Mouse (Mus musculus): ENCODE results near the gene Ptbp2. TPM values are rescaled to one million over a fixed set of nuclear protein-coding genes. Genes with fewer than 3 reads are reported as not detected.

Ptbp2 gene
- polyA plus RNA-seq (2012; rRNA removed): 16.7 and 18.8 TPM in 2 replicates

GRCm38 (mm10) chr3:119784366-119784765 lies at the start of gene Ptbp2:
Gene Ptbp2 (minus strand): TSS chr3:119784466.
- Histone ChIP-seq H3K36me3 (ENCODE audit: control insufficient read depth, insufficient read depth, low read length) (no peaks in the 10 kb centered on the region), H3K27ac (ENCODE audit: control insufficient read depth, insufficient read depth, low read length) (peak within 1 kb of the TSS; percentile 18; the same call in 1 of the 2 replicates), H3K27me3 (ENCODE audit: control insufficient read depth, insufficient read depth, low read length) (no peaks in the 10 kb centered on the region), H3K4me1 (replicated peaks; ENCODE audit: control insufficient read depth, insufficient read depth, low read length) (no peaks in the 10 kb centered on the region), H3K4me3 (ENCODE audit: control insufficient read depth, insufficient read depth, low read length) (peak within 1 kb of the TSS; percentile 77)
- no peak for DNase-seq
- WGBS: 94% methylated on average over 4 of the region's 4 CpGs
- no peak for TF ChIP-seq POLR2A (IDR thresholded peaks at IDR 0.05; ENCODE audit: control insufficient read depth, extremely low read depth, insufficient read depth, low read length, poor library complexity)
- TF ChIP-seq CTCF (IDR thresholded peaks at IDR 0.05; ENCODE audit: borderline replicate concordance, control insufficient read depth, extremely low read depth, insufficient read depth, low read length, poor library complexity): no peak

- Histone ChIP-seq H3K27me3 (ENCODE audit: control insufficient read depth, insufficient read depth, low read length) (no peaks in the 10 kb centered on the region), H3K27ac (ENCODE audit: control insufficient read depth, insufficient read depth, low read length) (no peak overlapping the region), H3K4me1 (replicated peaks; ENCODE audit: control insufficient read depth, insufficient read depth, low read length) (no peaks in the 10 kb centered on the region), H3K4me3 (ENCODE audit: control insufficient read depth, insufficient read depth, low read length) (no peak overlapping the region), H3K36me3 (ENCODE audit: control insufficient read depth, insufficient read depth, low read length) (no peaks in the 10 kb centered on the region)
- DNase-seq: no peak
- TF ChIP-seq POLR2A (IDR thresholded peaks at IDR 0.05; ENCODE audit: control insufficient read depth, extremely low read depth, insufficient read depth, low read length, poor library complexity) (no peak), CTCF (IDR thresholded peaks at IDR 0.05; ENCODE audit: borderline replicate concordance, control insufficient read depth, extremely low read depth, insufficient read depth, low read length, poor library complexity) (no peak)
- 58% methylated on average over 1 of the region's 1 CpGs for WGBS
These were observed 30.4 kb upstream of the Ptbp2 start for GRCm38 (mm10) chr3:119814678-119815077.

- H3K4me3 ChIP-seq (ENCODE audit: control insufficient read depth, insufficient read depth, low read length): no peak overlapping the region
These were observed 21.9 kb upstream of the Ptbp2 start for GRCm38 (mm10) chr3:119806123-119806522.

GRCm38 (mm10) chr3:119794677-119795365 lies 10.6 kb upstream of the Ptbp2 start:
- DNase-seq: no peak
- no peaks in the 10 kb centered on the region for H3K36me3 ChIP-seq (ENCODE audit: control insufficient read depth, insufficient read depth, low read length)
- H3K27ac ChIP-seq (ENCODE audit: control insufficient read depth, insufficient read depth, low read length): no peak overlapping the region
- 95% methylated on average over 9 of the region's 9 CpGs for WGBS
- no peak overlapping the region for H3K4me3 ChIP-seq (ENCODE audit: control insufficient read depth, insufficient read depth, low read length)
- no peaks in the 10 kb centered on the region for H3K4me1 ChIP-seq (replicated peaks; ENCODE audit: control insufficient read depth, insufficient read depth, low read length)
- H3K27me3 ChIP-seq (ENCODE audit: control insufficient read depth, insufficient read depth, low read length): no peaks in the 10 kb centered on the region
- no peak for TF ChIP-seq POLR2A (IDR thresholded peaks at IDR 0.05; ENCODE audit: control insufficient read depth, extremely low read depth, insufficient read depth, low read length, poor library complexity)
- no peak for TF ChIP-seq CTCF (IDR thresholded peaks at IDR 0.05; ENCODE audit: borderline replicate concordance, control insufficient read depth, extremely low read depth, insufficient read depth, low read length, poor library complexity)

More at GRCm38 (mm10) chr3:119806123-119806522, 21.9 kb upstream of the Ptbp2 start:
- 17% methylated on average over 7 of the region's 7 CpGs for WGBS
- Histone ChIP-seq H3K27ac (ENCODE audit: control insufficient read depth, insufficient read depth, low read length) (no peak overlapping the region), H3K4me1 (replicated peaks; ENCODE audit: control insufficient read depth, insufficient read depth, low read length) (no peaks in the 10 kb centered on the region), H3K27me3 (ENCODE audit: control insufficient read depth, insufficient read depth, low read length) (no peaks in the 10 kb centered on the region), H3K36me3 (ENCODE audit: control insufficient read depth, insufficient read depth, low read length) (no peaks in the 10 kb centered on the region)
- no peak for TF ChIP-seq POLR2A (IDR thresholded peaks at IDR 0.05; ENCODE audit: control insufficient read depth, extremely low read depth, insufficient read depth, low read length, poor library complexity)
- TF ChIP-seq CTCF (IDR thresholded peaks at IDR 0.05; ENCODE audit: borderline replicate concordance, control insufficient read depth, extremely low read depth, insufficient read depth, low read length, poor library complexity): no peak
- no peak for DNase-seq

- 3% methylated on average over 76 of the region's 89 CpGs for WGBS
- no peaks in the 10 kb centered on the region for H3K27me3 ChIP-seq (ENCODE audit: control insufficient read depth, insufficient read depth, low read length)
- no peaks in the 10 kb centered on the region for H3K36me3 ChIP-seq (ENCODE audit: control insufficient read depth, insufficient read depth, low read length)
- H3K4me1 ChIP-seq (replicated peaks; ENCODE audit: control insufficient read depth, insufficient read depth, low read length): no peaks in the 10 kb centered on the region; the same call in 1 of the 2 replicates
- peak overlapping the region; percentile 38; the same call in 1 of the 2 replicates for H3K27ac ChIP-seq (ENCODE audit: control insufficient read depth, insufficient read depth, low read length)
- peak; percentile 89 for DNase-seq
- TF ChIP-seq CTCF (IDR thresholded peaks at IDR 0.05; ENCODE audit: borderline replicate concordance, control insufficient read depth, extremely low read depth, insufficient read depth, low read length, poor library complexity) (no peak), POLR2A (IDR thresholded peaks at IDR 0.05; ENCODE audit: control insufficient read depth, extremely low read depth, insufficient read depth, low read length, poor library complexity) (peak; percentile 35; the same call in 1 of the 2 replicates)
- H3K4me3 ChIP-seq (ENCODE audit: control insufficient read depth, insufficient read depth, low read length): peak overlapping the region; percentile 77
These were observed 1.1 kb downstream of the Ptbp2 start for GRCm38 (mm10) chr3:119782946-119783701.
